Mouse (Mus musculus) forebrain, embryonic 15.5 days (tissue): Measurements from ENCODE around the gene Thsd4. TPM values are rescaled to one million over a fixed set of nuclear protein-coding genes. Genes with fewer than 3 reads are reported as not detected.

Source experiments
- ATAC-seq: fragments of 200-750 bp; cut with Nextera tagmentation; replicated peaks from 2 replicates; pipeline ENCODE4 v1.8.0; 2017; ENCODE audit warnings: mild to moderate bottlenecking, moderate TSS enrichment, moderate library complexity
- H3K27ac ChIP-seq: fragments of 300-500 bp; sonication (generic); replicated peaks from 2 replicates; pipeline ENCODE4 v1.5.1; 2015; ENCODE audit warnings: mild to moderate bottlenecking, inconsistent platforms
- H3K27me3 ChIP-seq: fragments of 300-500 bp; sonication (generic); 2 replicates; pipeline ENCODE4 v1.6.1; 2015; ENCODE audit warnings: inconsistent platforms
- H3K36me3 ChIP-seq: fragments of 300-500 bp; sonication (generic); 2 replicates; pipeline ENCODE4 v1.6.1; 2015; ENCODE audit warnings: mild to moderate bottlenecking, inconsistent platforms
- H3K4me1 ChIP-seq: fragments of 300-500 bp; sonication (generic); 2 replicates; pipeline ENCODE4 v1.6.1; 2015; ENCODE audit warnings: inconsistent platforms
- H3K4me2 ChIP-seq: fragments of 300-500 bp; sonication (generic); replicated peaks from 2 replicates; pipeline ENCODE4 v1.6.1; 2015; ENCODE audit warnings: mild to moderate bottlenecking, inconsistent platforms
- H3K4me3 ChIP-seq: fragments of 300-500 bp; sonication (generic); 2 replicates; pipeline ENCODE4 v1.5.1; 2015; ENCODE audit warnings: mild to moderate bottlenecking, inconsistent platforms
- H3K9ac ChIP-seq: fragments of 300-500 bp; sonication (generic); replicated peaks from 2 replicates; pipeline ENCODE4 v1.6.1; 2015; ENCODE audit warnings: mild to moderate bottlenecking, inconsistent platforms
- H3K9me3 ChIP-seq: fragments of 300-500 bp; sonication (generic); 2 replicates; pipeline ENCODE4 v1.6.1; 2016; ENCODE audit warnings: inconsistent platforms
- WGBS: fragments of 180-500 bp; shearing (Covaris S2); methylation state at CpG from one replicate; pipeline ENCODE4 v1.1.7; 2015; ENCODE audit warnings: mixed read lengths; 5-methylcytosine and 5-hydroxymethylcytosine counted together
- polyA plus RNA-seq: library from polyadenylated mRNA; unstranded; fragments of >200 nt; fragmentation: Nextera tagmentation; extraction: Ambion mirVana; gene quantifications from 2 replicates; pipeline ENCODE4 v1.2.1, GENCODE M21; 2015

The Thsd4 gene
- polyA plus RNA-seq, 1 experiment from 2014 or later = 4.9 TPM

GRCm38 (mm10) chr9:60364166-60364781, 157.6 kb downstream of the Thsd4 start:
- Histone ChIP-seq H3K9me3 (no peaks in the 10 kb centered on the region), H3K27ac (no peak overlapping the region), H3K9ac (no peak overlapping the region), H3K4me2 (no peak overlapping the region), H3K27me3 (no peaks in the 10 kb centered on the region), H3K4me3 (no peak overlapping the region), H3K36me3 (no peaks in the 10 kb centered on the region), H3K4me1 (peaks cover 5% of the 10 kb centered on the region; the same call in 1 of the 2 replicates)
- no peak for ATAC-seq
- WGBS = 66% methylated on average over 14 of the region's 14 CpGs

GRCm38 (mm10) chr9:60352351-60352750, 169.5 kb downstream of the Thsd4 start:
- no peak overlapping the region for H3K27ac ChIP-seq
- H3K27me3 ChIP-seq = no peaks in the 10 kb centered on the region
- no peak for ATAC-seq

GRCm38 (mm10) chr9:60351153-60351552, 170.7 kb downstream of the Thsd4 start:
- 93% methylated on average over 6 of the region's 6 CpGs for WGBS
- Histone ChIP-seq H3K27ac (no peak overlapping the region), H3K27me3 (no peaks in the 10 kb centered on the region), H3K4me1 (no peaks in the 10 kb centered on the region), H3K4me2 (no peak overlapping the region), H3K36me3 (no peaks in the 10 kb centered on the region), H3K4me3 (no peak overlapping the region), H3K9ac (no peak overlapping the region), H3K9me3 (no peaks in the 10 kb centered on the region)
- no peak for ATAC-seq

More at GRCm38 (mm10) chr9:60352351-60352750, 169.5 kb downstream of the Thsd4 start:
- Histone ChIP-seq H3K4me2 (no peak overlapping the region), H3K9ac (no peak overlapping the region), H3K36me3 (no peaks in the 10 kb centered on the region), H3K4me1 (no peaks in the 10 kb centered on the region), H3K4me3 (no peak overlapping the region), H3K9me3 (no peaks in the 10 kb centered on the region)
- WGBS = 89% methylated on average over 4 of the region's 4 CpGs

GRCm38 (mm10) chr9:60336147-60336546, 185.7 kb downstream of the Thsd4 start:
- H3K36me3 ChIP-seq = no peaks in the 10 kb centered on the region
- WGBS = 88% methylated on average over 5 of the region's 5 CpGs
- no peak overlapping the region for H3K4me2 ChIP-seq
- H3K9ac ChIP-seq = no peak overlapping the region
- H3K9me3 ChIP-seq = no peaks in the 10 kb centered on the region
- no peak for ATAC-seq
- H3K4me3 ChIP-seq = no peak overlapping the region
- no peaks in the 10 kb centered on the region for H3K4me1 ChIP-seq
- no peaks in the 10 kb centered on the region for H3K27me3 ChIP-seq
- no peak overlapping the region for H3K27ac ChIP-seq

GRCm38 (mm10) chr9:60335455-60335854, 186.4 kb downstream of the Thsd4 start:
- Histone ChIP-seq H3K4me3 (no peak overlapping the region), H3K4me1 (no peaks in the 10 kb centered on the region), H3K27me3 (no peaks in the 10 kb centered on the region), H3K9me3 (no peaks in the 10 kb centered on the region), H3K36me3 (no peaks in the 10 kb centered on the region), H3K4me2 (no peak overlapping the region), H3K9ac (no peak overlapping the region), H3K27ac (no peak overlapping the region)
- ATAC-seq = no peak
- 88% methylated on average over 6 of the region's 6 CpGs for WGBS

- H3K4me3 ChIP-seq = no peak overlapping the region
- no peaks in the 10 kb centered on the region for H3K27me3 ChIP-seq
- H3K36me3 ChIP-seq = no peaks in the 10 kb centered on the region
- no peaks in the 10 kb centered on the region for H3K9me3 ChIP-seq
- H3K4me2 ChIP-seq = no peak overlapping the region
- H3K27ac ChIP-seq = no peak overlapping the region
- no peaks in the 10 kb centered on the region for H3K4me1 ChIP-seq
- ATAC-seq = 0 out of 2 replicates have a peak, but pooled peaks have one; percentile 48
- no peak overlapping the region for H3K9ac ChIP-seq
- WGBS = 71% methylated on average over 4 of the region's 4 CpGs
These were observed 191.9 kb downstream of the Thsd4 start for GRCm38 (mm10) chr9:60329911-60330310.

GRCm38 (mm10) chr9:60324716-60325115, 197.1 kb downstream of the Thsd4 start:
- no peak overlapping the region for H3K4me3 ChIP-seq
- no peaks in the 10 kb centered on the region for H3K9me3 ChIP-seq
- H3K4me1 ChIP-seq = no peaks in the 10 kb centered on the region
- 95% methylated on average over 2 of the region's 2 CpGs for WGBS
- no peak overlapping the region for H3K27ac ChIP-seq
- H3K4me2 ChIP-seq = no peak overlapping the region
- ATAC-seq = no peak
- no peaks in the 10 kb centered on the region for H3K36me3 ChIP-seq
- no peaks in the 10 kb centered on the region for H3K27me3 ChIP-seq
- H3K9ac ChIP-seq = no peak overlapping the region

GRCm38 (mm10) chr9:60323435-60323834, 198.4 kb downstream of the Thsd4 start:
- H3K9ac ChIP-seq = no peak overlapping the region
- no peak for ATAC-seq
- H3K36me3 ChIP-seq = no peaks in the 10 kb centered on the region
- no peaks in the 10 kb centered on the region for H3K9me3 ChIP-seq
- no peak overlapping the region for H3K4me3 ChIP-seq
- no peak overlapping the region for H3K4me2 ChIP-seq
- no peaks in the 10 kb centered on the region for H3K27me3 ChIP-seq
- no peak overlapping the region for H3K27ac ChIP-seq
- no peaks in the 10 kb centered on the region for H3K4me1 ChIP-seq
- WGBS = 93% methylated on average over 6 of the region's 6 CpGs

GRCm38 (mm10) chr9:60317291-60317690, 204.6 kb downstream of the Thsd4 start:
- no peak for ATAC-seq
- Histone ChIP-seq H3K4me3 (no peak overlapping the region), H3K9ac (no peak overlapping the region), H3K4me1 (peaks cover 14% of the 10 kb centered on the region), H3K9me3 (no peaks in the 10 kb centered on the region), H3K27ac (no peak overlapping the region), H3K36me3 (no peaks in the 10 kb centered on the region), H3K4me2 (no peak overlapping the region), H3K27me3 (no peaks in the 10 kb centered on the region)
- WGBS = 95% methylated on average over 8 of the region's 8 CpGs

GRCm38 (mm10) chr9:60316510-60316909, 205.3 kb downstream of the Thsd4 start:
- 94% methylated on average over 5 of the region's 5 CpGs for WGBS
- ATAC-seq = no peak

GRCm38 (mm10) chr9:60315533-60315932, 206.3 kb downstream of the Thsd4 start:
- 88% methylated on average over 5 of the region's 5 CpGs for WGBS
- H3K9ac ChIP-seq = no peak overlapping the region
- H3K4me1 ChIP-seq = peaks cover 29% of the 10 kb centered on the region

More at GRCm38 (mm10) chr9:60316510-60316909, 205.3 kb downstream of the Thsd4 start:
- Histone ChIP-seq H3K4me2 (no peak overlapping the region), H3K9ac (no peak overlapping the region), H3K4me3 (no peak overlapping the region), H3K9me3 (no peaks in the 10 kb centered on the region), H3K27ac (no peak overlapping the region), H3K4me1 (peaks cover 22% of the 10 kb centered on the region), H3K27me3 (no peaks in the 10 kb centered on the region), H3K36me3 (no peaks in the 10 kb centered on the region)

GRCm38 (mm10) chr9:60313661-60314060, 208.2 kb downstream of the Thsd4 start:
- WGBS = 58% methylated on average over 6 of the region's 6 CpGs
- no peak overlapping the region for H3K27ac ChIP-seq

More at GRCm38 (mm10) chr9:60315533-60315932, 206.3 kb downstream of the Thsd4 start:
- H3K27me3 ChIP-seq = no peaks in the 10 kb centered on the region
- no peak for ATAC-seq
- no peak overlapping the region for H3K4me2 ChIP-seq
- no peak overlapping the region for H3K4me3 ChIP-seq
- no peaks in the 10 kb centered on the region for H3K9me3 ChIP-seq
- no peak overlapping the region for H3K27ac ChIP-seq
- H3K36me3 ChIP-seq = no peaks in the 10 kb centered on the region

GRCm38 (mm10) chr9:60312670-60313069, 209.2 kb downstream of the Thsd4 start:
- Histone ChIP-seq H3K27ac (no peak overlapping the region), H3K9ac (no peak overlapping the region), H3K4me2 (no peak overlapping the region), H3K4me1 (peaks cover 41% of the 10 kb centered on the region), H3K27me3 (no peaks in the 10 kb centered on the region), H3K9me3 (no peaks in the 10 kb centered on the region), H3K4me3 (no peak overlapping the region), H3K36me3 (no peaks in the 10 kb centered on the region)
- WGBS = 81% methylated on average over 7 of the region's 7 CpGs
- ATAC-seq = no peak

More at GRCm38 (mm10) chr9:60313661-60314060, 208.2 kb downstream of the Thsd4 start:
- H3K4me1 ChIP-seq = peaks cover 41% of the 10 kb centered on the region
- no peaks in the 10 kb centered on the region for H3K36me3 ChIP-seq
- H3K9me3 ChIP-seq = no peaks in the 10 kb centered on the region
- H3K27me3 ChIP-seq = no peaks in the 10 kb centered on the region
- H3K4me2 ChIP-seq = no peak overlapping the region
- H3K9ac ChIP-seq = no peak overlapping the region
- H3K4me3 ChIP-seq = no peak overlapping the region
- ATAC-seq = no peak
